Mouse (Mus musculus) liver, adult 2 months (tissue): ENCODE results near the gene Spata45.

Source experiments
- CTCF ChIP-seq: fragments of 200-500 bp; IDR thresholded peaks from 2 replicates; pipeline ENCODE4 v1.5.1; 2011; ENCODE audit warnings: low read depth, low read length, control low read depth
- POLR2A ChIP-seq: fragments of 200-500 bp; IDR thresholded peaks from 2 replicates; pipeline ENCODE4 v1.6.1; 2011; ENCODE audit warnings: low read length, control low read depth; ENCODE audit not compliant: insufficient read depth; ENCODE audit errors: extremely low read depth

DNA sequence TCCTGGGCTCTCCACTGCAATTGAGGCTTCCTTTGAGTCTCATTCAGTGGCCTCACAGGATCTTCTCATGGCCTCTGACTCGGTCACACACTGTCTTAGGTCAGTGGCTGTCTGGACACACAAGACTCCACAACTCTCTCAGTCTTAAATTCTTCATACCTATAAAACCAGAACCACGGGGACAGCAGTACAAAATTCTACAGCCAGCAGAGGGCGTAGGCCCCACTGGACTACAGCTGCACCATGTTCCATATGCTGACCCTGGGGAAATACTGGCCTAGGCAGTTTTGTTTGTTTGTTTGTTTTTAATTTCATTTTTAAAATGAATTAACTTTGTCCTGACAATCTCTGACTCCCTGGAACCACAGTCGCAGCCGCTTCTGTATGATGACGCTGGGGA is 34.2 kb upstream of the Spata45 start:
- TF ChIP-seq POLR2A (no peak), CTCF (peak; percentile 30; the same call in 1 of the 2 replicates)
